Mouse (Mus musculus): ENCODE measurements around the gene Tmem52b. TPM values are rescaled to one million over a fixed set of nuclear protein-coding genes. Genes with fewer than 3 reads are reported as not detected.

Gene Tmem52b
- total RNA-seq, 4 experiments from 2014 or later, result not detected

DNA sequence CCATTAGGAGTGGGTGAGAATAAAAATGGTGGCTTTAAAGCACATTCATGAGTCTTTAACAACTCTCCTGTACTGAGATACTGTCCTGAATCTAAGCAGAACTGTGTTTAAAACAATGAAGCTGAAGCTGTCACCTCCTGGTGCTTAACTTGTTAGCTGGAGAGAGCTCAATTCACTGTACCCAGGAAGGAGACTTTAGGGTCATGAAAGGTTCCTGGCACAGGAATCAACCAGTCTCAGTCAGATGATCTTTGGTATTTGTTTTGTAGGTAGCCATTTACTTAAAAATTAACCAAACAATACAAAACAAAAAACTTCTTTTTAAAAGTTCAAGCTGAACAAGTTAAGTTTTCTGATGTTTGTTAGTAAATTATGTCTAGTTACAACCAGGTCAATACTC lies 17.9 kb downstream of the Tmem52b start:
- DNase-seq (ENCODE audit: low spot score), result no peak

GRCm38 (mm10) chr6:129532556-129532941 lies 20.2 kb downstream of the Tmem52b start:
- DNase-seq (ENCODE audit: low spot score), result peak; percentile 83

DNA sequence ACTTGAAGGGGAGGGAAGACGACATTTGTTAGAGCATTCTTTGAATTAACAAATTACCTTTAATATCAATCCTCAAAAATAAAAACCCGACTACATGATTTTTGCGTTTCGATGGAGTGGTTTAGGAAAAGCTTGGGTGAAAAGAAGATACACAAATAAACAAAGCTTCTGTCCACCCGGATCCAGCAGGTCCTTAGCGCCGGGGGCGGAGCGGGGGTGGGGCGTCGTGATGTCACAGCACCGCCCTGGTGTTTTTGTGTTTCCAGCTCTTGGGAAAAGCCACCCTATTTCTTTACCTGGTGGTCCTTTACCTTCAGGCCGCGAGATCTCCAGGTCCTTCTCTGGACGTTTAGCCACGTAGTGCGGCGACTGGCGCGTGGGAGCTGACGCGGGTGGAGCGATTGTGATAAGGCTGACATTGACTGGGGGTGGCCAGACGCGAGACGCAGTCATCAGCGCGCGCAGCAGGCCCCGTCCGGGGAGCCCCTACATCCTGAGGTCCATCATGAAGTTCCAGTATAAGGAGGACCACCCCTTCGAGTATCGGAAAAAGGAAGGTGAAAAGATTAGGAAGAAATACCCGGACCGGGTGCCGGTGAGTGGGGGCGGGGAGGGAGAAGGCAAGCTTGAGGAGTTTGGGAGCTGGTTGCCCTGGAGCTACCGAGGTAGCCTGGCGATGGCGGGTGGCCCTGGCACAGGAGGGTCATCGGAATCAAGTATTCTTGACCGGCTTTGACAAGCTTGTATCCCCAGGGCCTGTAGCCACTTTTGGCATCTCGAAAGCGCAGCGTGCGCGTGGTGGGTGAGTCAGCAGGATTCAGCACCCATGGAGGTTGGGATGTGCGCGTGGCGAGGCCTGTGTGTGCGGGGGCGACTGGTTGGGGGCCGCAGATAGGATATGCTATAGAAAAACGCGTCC lies 20.8 kb downstream of the Tmem52b start, which contains the start of gene Gabarapl1:
Gene Gabarapl1, plus strand, starts transcription at position 219 of the 919 bp plus-strand sequence.
- peak; percentile 89 for DNase-seq (ENCODE audit: low spot score)

GRCm38 (mm10) chr6:129534057-129534456 lies 21.7 kb downstream of the Tmem52b start:
- peak; percentile 21 for DNase-seq (ENCODE audit: low spot score)

- no peak for DNase-seq (ENCODE audit: low spot score)
These were observed 22.4 kb downstream of the Tmem52b start for GRCm38 (mm10) chr6:129534627-129535190.

DNA sequence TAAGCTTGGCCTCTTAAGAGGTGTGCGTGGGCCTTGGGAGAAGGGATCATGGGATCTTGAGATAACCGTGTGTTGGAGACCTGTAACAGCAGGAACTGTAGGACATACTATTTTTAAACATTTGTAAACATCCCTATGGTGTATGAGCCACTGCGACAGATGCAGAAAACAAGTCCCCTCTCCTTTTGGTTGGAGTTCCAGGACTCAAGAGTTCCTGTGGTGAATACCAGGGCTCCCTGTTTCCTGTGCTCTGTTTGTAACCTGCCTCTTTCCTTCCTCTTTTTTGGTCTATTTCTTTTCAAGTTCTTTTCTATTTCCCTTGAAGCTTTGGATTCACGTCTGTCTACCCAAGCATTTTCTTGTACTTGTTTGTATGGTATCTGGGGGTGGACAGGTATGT lies 23.4 kb downstream of the Tmem52b start:
- DNase-seq (ENCODE audit: low spot score), result no peak

- no peak for DNase-seq (ENCODE audit: low spot score)
These were observed 26.2 kb downstream of the Tmem52b start for GRCm38 (mm10) chr6:129538555-129538954.

- no peak for DNase-seq (ENCODE audit: low spot score)
These were observed 29.6 kb downstream of the Tmem52b start for GRCm38 (mm10) chr6:129541931-129542330.

- DNase-seq (ENCODE audit: low spot score), result no peak
These were observed 30.2 kb downstream of the Tmem52b start for GRCm38 (mm10) chr6:129542540-129542939.

GRCm38 (mm10) chr6:129543709-129544606 lies 31.6 kb downstream of the Tmem52b start:
- DNase-seq (ENCODE audit: low spot score), result peak; percentile 63

DNA sequence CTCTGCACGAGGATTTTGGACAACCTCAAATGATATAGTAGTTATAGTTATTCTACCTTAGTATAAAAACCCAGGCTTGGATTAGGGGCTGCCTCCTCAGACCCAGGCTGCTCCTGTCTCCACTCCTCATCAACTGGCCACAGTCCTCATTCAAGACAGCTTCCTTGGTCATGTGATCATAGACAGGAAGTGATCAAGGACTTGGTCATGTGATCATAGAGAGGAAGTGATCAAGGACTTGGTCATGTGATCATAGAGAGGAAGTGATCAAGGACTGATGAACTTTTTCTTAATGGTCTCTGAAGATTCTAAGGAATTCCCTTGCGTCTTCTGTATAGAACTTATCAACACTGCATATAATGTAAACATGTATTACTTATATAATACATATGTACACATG lies 34.9 kb downstream of the Tmem52b start:
- no peak for DNase-seq (ENCODE audit: low spot score)

DNA sequence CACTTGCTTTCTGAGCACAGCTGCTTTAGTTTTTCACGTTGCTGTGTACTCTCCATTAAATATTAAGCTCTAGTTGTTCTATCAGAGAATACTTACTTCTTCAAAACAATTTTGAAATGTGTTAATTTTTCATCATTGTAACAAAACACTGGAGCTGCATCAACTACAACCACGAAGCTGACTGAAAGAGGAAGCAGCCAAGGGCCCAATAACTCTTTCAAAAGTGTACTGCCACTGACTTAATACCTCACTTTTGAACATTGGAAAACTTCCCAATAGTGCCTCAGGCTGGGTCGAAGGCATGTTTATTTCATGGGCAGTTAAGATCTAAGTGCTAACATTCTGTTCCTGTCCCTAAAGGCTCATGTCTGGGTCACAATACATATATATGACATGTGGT lies 35.7 kb downstream of the Tmem52b start:
- DNase-seq (ENCODE audit: low spot score), result no peak

GRCm38 (mm10) chr6:129557298-129558023 lies 45.1 kb downstream of the Tmem52b start:
- DNase-seq (ENCODE audit: low spot score), result no peak

DNA sequence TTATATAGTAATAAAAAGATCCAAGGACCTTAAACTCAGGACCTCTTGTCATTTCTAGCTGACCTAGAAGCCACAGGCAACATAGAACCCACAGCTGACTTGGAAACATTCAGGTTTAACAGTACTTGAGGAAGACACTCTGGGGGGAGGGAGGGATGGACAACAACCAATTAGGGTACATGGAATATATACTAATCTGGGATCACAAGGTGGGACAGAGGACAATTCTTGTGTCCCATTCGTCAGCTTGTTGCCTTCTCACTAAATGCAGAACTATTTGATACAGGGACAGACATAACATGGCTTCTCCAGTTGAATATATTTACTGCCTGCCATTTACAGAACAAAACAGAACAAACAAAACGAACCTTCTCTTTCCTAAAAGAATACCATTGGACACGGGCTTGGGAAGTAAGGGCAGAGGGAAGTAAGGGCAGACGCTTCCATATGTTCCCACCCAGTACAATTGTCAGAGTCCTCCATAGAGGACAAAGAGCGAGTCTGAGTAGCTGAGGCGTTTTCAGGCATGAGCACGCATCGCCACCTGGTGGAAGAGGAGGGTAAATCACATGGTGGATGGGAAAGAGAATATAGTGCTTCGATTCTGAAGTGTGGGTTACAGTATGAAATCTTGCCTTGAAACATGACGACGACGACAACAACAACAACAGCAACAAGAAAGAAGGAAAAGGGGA lies 46.7 kb downstream of the Tmem52b start:
- peak; percentile 62 for DNase-seq (ENCODE audit: low spot score)

GRCm38 (mm10) chr6:129559641-129560027 lies 47.3 kb downstream of the Tmem52b start:
- DNase-seq (ENCODE audit: low spot score), result no peak

- no peak for DNase-seq (ENCODE audit: low spot score)
These were observed 52.9 kb downstream of the Tmem52b start for GRCm38 (mm10) chr6:129565257-129565656.

All from heart, adult 8-10 months (tissue).